In genomic region chr10:13963908-13964500, GRCm38 (mm10) we compare ENCODE assay signal across 8 mouse cellular contexts. TPM values are rescaled to one million over a fixed set of nuclear protein-coding genes. Genes with fewer than 3 reads are reported as not detected.
A peak's percentile ranks its signal among the peaks of the same experiment; 100 is the strongest.
DNase-seq lines count a peak whose midpoint lies in the region; ATAC-seq and TF ChIP-seq lines count a peak whose summit lies in the region.

No protein-coding gene starts in this region.

- WGBS in lung, postnatal 0 days = 6% methylated on average over 8 of the region's 8 CpGs
- 11% methylated on average over 8 of the region's 8 CpGs for WGBS in limb, embryonic 11.5 days
- WGBS in small intestine, adult 2 months = 7% methylated on average over 8 of the region's 8 CpGs

- TF ChIP-seq EP300 in lung, postnatal 0 days (IDR thresholded peaks at IDR 0.05) = no peak; the same call in 1 of the 2 replicates

- peak overlapping the region; percentile 95 for H3K4me3 ChIP-seq in lung, postnatal 0 days (ENCODE audit: low read depth, low read length)
- peak overlapping the region; percentile 56 for H3K4me3 ChIP-seq in limb, embryonic 11.5 days (ENCODE audit: low read depth, low read length)
- peak overlapping the region; percentile 83 for H3K4me3 ChIP-seq in small intestine, adult 2 months (ENCODE audit: low read depth, low read length)

- peak; percentile 46 for DNase-seq in CD4-positive, CD25-positive, alpha-beta regulatory T cell, adult 2 months (ENCODE audit: low read depth, low spot score)
- peak; percentile 63 for DNase-seq in lung, postnatal 0 days (ENCODE audit: low spot score)
- DNase-seq in lung, postnatal 25 days (ENCODE audit: low spot score) = no peak
- no peak for DNase-seq in limb, embryonic 11.5 days (ENCODE audit: low spot score)
- no peak for DNase-seq in gastrocnemius, postnatal 36 days
- DNase-seq in cerebellum, adult 11 months = no peak

- no peaks in the 10 kb centered on the region for H3K4me1 ChIP-seq in lung, postnatal 0 days (ENCODE audit: insufficient read depth, low read depth, low read length)
- peaks cover 2% of the 10 kb centered on the region; the same call in 1 of the 2 replicates for H3K4me1 ChIP-seq in limb, embryonic 11.5 days (ENCODE audit: control insufficient read depth, insufficient read depth, low read length)
- no peaks in the 10 kb centered on the region for H3K4me1 ChIP-seq in small intestine, adult 2 months (ENCODE audit: control insufficient read depth, insufficient read depth, insufficient read length, low read length)

- H3K36me3 ChIP-seq in lung, postnatal 0 days (ENCODE audit: insufficient read depth, low read length) = no peaks in the 10 kb centered on the region
- no peaks in the 10 kb centered on the region for H3K36me3 ChIP-seq in limb, embryonic 11.5 days (ENCODE audit: control insufficient read depth, insufficient read depth, low read length)
- H3K36me3 ChIP-seq in small intestine, adult 2 months (ENCODE audit: control insufficient read depth, insufficient read depth, low read length) = no peaks in the 10 kb centered on the region

- no peak for ATAC-seq in CD4-positive, CD25-positive, alpha-beta regulatory T cell, adult 4 months
- ATAC-seq in lung, postnatal 0 days = no peak
- no peak for ATAC-seq in limb, embryonic 11.5 days (ENCODE audit: insufficient number of reproducible peaks, low FRiP score, low TSS enrichment, low read depth)

- peak overlapping the region; percentile 99 for H3K27ac ChIP-seq in lung, postnatal 0 days (ENCODE audit: low read length)
- H3K27ac ChIP-seq in limb, embryonic 11.5 days (replicated peaks; ENCODE audit: low read depth, low read length) = no peak overlapping the region
- H3K27ac ChIP-seq in small intestine, adult 2 months (ENCODE audit: insufficient read depth, low read depth, low read length) = peak overlapping the region; percentile 98

- peak overlapping the region; percentile 95 for H3K4me2 ChIP-seq in lung, postnatal 0 days (replicated peaks; ENCODE audit: low read depth, low read length)
- H3K4me2 ChIP-seq in limb, embryonic 11.5 days (ENCODE audit: low read depth, severe bottlenecking) = peak overlapping the region; percentile 99

- H3K27me3 ChIP-seq in lung, postnatal 0 days (replicated peaks; ENCODE audit: insufficient read depth, low read length) = no peaks in the 10 kb centered on the region
- H3K27me3 ChIP-seq in limb, embryonic 11.5 days (ENCODE audit: control insufficient read depth, insufficient read depth, low read length) = peaks cover 14% of the 10 kb centered on the region
- no peaks in the 10 kb centered on the region for H3K27me3 ChIP-seq in small intestine, adult 2 months (ENCODE audit: control insufficient read depth, insufficient read depth, low read length)

- intact Hi-C loops in gastrocnemius, postnatal 36 days (cut with DNase I) = loop anchor here (5.0 kb wide), 1 partner anchor 97 kb away; the partner anchor contains the start of gene Aig1

- TF ChIP-seq POLR2A in small intestine, adult 2 months (IDR thresholded peaks at IDR 0.05; ENCODE audit: low read depth, low read length) = no peak

- peak overlapping the region; percentile 92 for H3K9ac ChIP-seq in lung, postnatal 0 days (replicated peaks; ENCODE audit: low read depth)
- no peak overlapping the region; the same call in 1 of the 2 replicates for H3K9ac ChIP-seq in limb, embryonic 11.5 days (ENCODE audit: low read length)

- TF ChIP-seq CTCF in lung, postnatal 0 days (IDR thresholded peaks at IDR 0.05) = no peak
- no peak for TF ChIP-seq CTCF in small intestine, adult 2 months (IDR thresholded peaks at IDR 0.05; ENCODE audit: extremely low read depth, insufficient read length, insufficient replicate concordance, low read depth, low read length)

- no peaks in the 10 kb centered on the region for H3K9me3 ChIP-seq in lung, postnatal 0 days (ENCODE audit: low read length)
- H3K9me3 ChIP-seq in limb, embryonic 11.5 days (ENCODE audit: control insufficient read depth, low read length) = no peaks in the 10 kb centered on the region

RNA-seq across cellular contexts. Expression of gene Hivep2, which starts 1.9 kb away (rescaled TPM):
- 10 to 100 TPM; 20.2 to 20.7 TPM for polyA plus RNA-seq in CD4-positive, CD25-positive, alpha-beta regulatory T cell, adult 4 months (2017; shearing (Covaris generic))
- 4.5 and 6.2 TPM in 2 replicates for polyA plus RNA-seq in lung, postnatal 0 days (2015; fragmentation: Nextera tagmentation; extraction: Ambion mirVana)
- 1.5 and 1.7 TPM in 2 replicates for polyA plus RNA-seq in limb, embryonic 11.5 days (2014; fragmentation: Nextera tagmentation; extraction: Ambion mirVana)
- polyA plus RNA-seq in small intestine, adult 2 months (2012; rRNA removed) = 2.0 and 4.2 TPM in 2 replicates
- 10 to 100 TPM; 43.4 to 46.6 TPM for total RNA-seq in gastrocnemius, postnatal 36 days (2021)

Comparison
In these comparisons a context has a peak if more than half of its experiments do, and no peak if none do; other contexts are left out.
1. DNase-seq: peak in CD4-positive, CD25-positive, alpha-beta regulatory T cell, adult 2 months (single experiment) and lung, postnatal 0 days (single experiment); none in lung, postnatal 25 days (single experiment), limb, embryonic 11.5 days (single experiment), gastrocnemius, postnatal 36 days (0 of 2) and cerebellum, adult 11 months (single experiment).
2. Peak in every context shown above with its lines, with median percentiles within 50 percentile points of each other: H3K4me3 ChIP-seq.